Mouse (Mus musculus) lung, adult 2 months (tissue): ENCODE data around the gene Wipf1. TPM values are rescaled to one million over a fixed set of nuclear protein-coding genes. Genes with fewer than 3 reads are reported as not detected.

Experiments
- DNase-seq: peaks from one replicate; pipeline ENCODE4 v3.0.0; 2022
- H3K4me1 ChIP-seq: fragments of 200-500 bp; 2 replicates; pipeline ENCODE4 v1.6.1; 2011; ENCODE audit warnings: low read length; ENCODE audit not compliant: control insufficient read depth, insufficient read depth
- H3K4me3 ChIP-seq: fragments of 200-500 bp; replicated peaks from 2 replicates; pipeline ENCODE3; 2011; ENCODE audit warnings: low read depth, mild to moderate bottlenecking, control low read depth, low read length; ENCODE audit errors: extremely low read depth
- CTCF ChIP-seq: fragments of 200-500 bp; IDR thresholded peaks from 2 replicates; pipeline ENCODE4 v1.5.1; 2011; ENCODE audit warnings: mild to moderate bottlenecking, low read length, control low read depth; ENCODE audit not compliant: insufficient read depth
- POLR2A ChIP-seq: fragments of 200-500 bp; IDR thresholded peaks from 2 replicates; pipeline ENCODE4 v1.6.1; 2011; ENCODE audit warnings: low read depth, mild to moderate bottlenecking, control low read depth, low read length, borderline replicate concordance; ENCODE audit errors: extremely low read depth
- WGBS: fragments of 180-500 bp; shearing (Covaris S2); methylation state at CpG from one replicate; pipeline ENCODE4 v1.1.7; 2018; 5-methylcytosine and 5-hydroxymethylcytosine counted together
- polyA plus RNA-seq: library from polyadenylated mRNA; depleted of rRNA; stranded (reverse); fragments of >200 nt; gene quantifications from 2 replicates; pipeline ENCODE4 v1.2.3, GENCODE M21; 2012; rRNA removed

Gene Wipf1
- polyA plus RNA-seq, 1 experiment: 23.1 TPM

DNA sequence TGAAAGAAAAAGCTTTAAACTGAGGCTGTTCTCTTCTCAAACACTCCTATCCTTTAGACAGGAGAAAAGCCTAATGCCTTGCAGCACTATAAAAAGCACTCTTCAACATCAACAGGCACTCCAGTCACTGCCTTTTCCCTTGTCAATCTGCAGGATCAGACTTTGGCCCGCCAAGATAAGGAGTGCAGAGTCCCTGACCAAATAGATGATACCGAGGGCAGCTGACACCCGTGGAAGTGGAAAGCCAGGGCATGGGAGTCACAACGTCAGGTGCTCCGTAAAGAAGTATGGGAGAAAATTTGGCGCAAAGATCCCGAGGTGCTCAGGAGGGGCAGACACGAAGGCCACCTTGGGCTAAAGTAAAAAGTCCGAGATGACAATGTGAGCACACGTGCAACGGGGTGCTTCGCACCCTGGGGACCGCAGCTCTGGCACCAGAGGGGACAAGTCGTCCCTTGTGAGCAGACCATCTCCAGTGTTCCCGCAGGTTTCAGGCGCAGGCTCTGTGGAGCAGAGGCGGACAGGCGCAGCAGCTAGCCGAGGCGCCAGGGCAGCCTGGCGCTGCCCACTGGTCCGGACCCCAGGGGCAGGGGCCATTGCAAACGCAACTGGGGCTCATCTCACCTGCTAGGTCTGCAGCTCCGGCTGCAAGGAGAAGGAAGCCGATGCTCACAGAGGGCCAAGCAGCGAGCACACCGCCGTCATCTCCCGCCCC is 143.7 kb downstream of the Wipf1 start:
- DNase-seq: no peak
- 2% methylated on average over 29 of the region's 29 CpGs for WGBS
- Histone ChIP-seq H3K4me3 (peak overlapping the region; percentile 86), H3K4me1 (no peaks in the 10 kb centered on the region; the same call in 1 of the 2 replicates)
- TF ChIP-seq POLR2A (no peak), CTCF (no peak)

DNA sequence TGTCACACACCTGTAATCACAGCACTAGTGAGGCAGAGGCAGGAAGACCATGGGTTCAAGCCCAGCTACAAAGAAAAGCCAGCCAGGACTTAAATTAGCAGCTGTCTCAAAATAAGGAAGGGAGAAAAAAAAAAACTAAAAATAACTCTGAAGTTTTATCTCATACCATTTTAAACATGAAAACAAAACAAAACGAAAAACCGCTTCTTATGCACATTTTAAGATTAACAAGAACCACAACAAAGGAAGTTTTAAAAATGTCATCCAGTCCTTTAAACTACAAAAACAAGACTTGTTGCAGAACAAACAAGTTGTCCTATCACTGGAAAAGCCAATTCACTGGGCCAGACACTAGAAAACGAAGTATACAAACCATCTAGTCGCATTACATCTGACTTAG is 144.4 kb downstream of the Wipf1 start:
- no peak for TF ChIP-seq CTCF
- no peak for TF ChIP-seq POLR2A
- DNase-seq: no peak
- 60% methylated on average over 4 of the region's 4 CpGs for WGBS
- Histone ChIP-seq H3K4me1 (no peaks in the 10 kb centered on the region; the same call in 1 of the 2 replicates), H3K4me3 (no peak overlapping the region)

DNA sequence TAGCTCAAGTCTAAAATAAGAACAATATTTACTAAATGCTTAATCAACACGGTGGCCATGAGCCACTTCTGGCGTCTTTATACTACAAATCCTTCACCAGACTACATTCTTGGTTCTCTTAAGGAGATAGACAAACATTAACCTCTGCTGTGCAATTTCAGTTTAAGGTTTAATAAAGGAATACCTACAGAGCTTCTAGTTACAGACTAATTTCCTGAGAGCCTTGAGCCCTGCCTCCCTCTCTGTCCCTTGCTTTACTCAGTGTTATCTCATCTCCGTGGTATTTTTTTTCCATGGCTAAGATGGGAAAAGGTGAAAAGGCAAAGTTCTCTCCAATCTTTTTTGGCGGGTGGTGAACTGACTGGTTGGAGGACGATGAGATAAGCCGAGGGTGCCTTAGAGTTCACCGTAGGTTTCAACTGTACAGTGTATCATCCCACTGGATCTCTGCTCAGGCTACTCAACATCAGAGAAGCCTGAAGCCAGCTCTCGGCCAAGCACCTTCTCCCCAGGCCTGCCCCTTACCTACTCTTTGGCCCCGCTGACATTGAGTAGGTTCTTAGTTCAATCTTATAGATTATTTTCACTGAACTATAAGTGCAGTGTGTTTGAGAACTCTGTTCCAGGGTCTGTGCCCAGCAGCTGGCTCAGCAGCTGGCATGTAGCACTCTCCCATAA is 149.1 kb downstream of the Wipf1 start:
- DNase-seq: no peak
- H3K4me3 ChIP-seq: no peak overlapping the region
- H3K4me1 ChIP-seq: no peaks in the 10 kb centered on the region; the same call in 1 of the 2 replicates
- WGBS: 54% methylated on average over 9 of the region's 9 CpGs
- TF ChIP-seq CTCF: no peak
- TF ChIP-seq POLR2A: no peak

DNA sequence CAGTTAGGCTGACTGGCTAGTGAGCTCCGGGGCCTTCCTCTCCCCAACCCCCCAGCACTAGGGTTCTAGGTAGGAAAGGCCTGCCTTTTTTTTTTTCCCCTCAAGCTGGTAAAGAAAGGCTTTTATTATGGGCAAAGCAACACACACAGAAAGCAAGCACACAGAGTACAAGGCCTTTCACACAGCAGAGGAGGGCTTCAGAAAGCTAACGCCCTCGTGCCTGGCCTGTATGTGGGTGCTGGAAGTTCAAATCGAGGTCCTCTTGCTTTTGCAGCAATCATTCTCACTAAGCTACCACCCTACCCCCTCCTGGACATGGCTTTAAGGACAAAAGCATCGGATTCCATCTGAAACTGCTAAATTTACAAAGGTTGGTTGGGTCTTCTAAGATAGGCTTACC is 149.9 kb downstream of the Wipf1 start:
- peak; percentile 16 for DNase-seq
- 60% methylated on average over 5 of the region's 5 CpGs for WGBS
- no peak for TF ChIP-seq POLR2A
- Histone ChIP-seq H3K4me3 (no peak overlapping the region), H3K4me1 (no peaks in the 10 kb centered on the region; the same call in 1 of the 2 replicates)

Other genes with a start within 250 kb of the Wipf1 start
- 5.5 and 8.9 TPM in 2 replicates for gene Scrn3, start 217.1 kb downstream of the Wipf1 start, polyA plus RNA-seq
- gene Cir1, start 217.0 kb downstream of the Wipf1 start, polyA plus RNA-seq: 2.1 and 4.3 TPM in 2 replicates
- gene Gpr155, start 143.2 kb downstream of the Wipf1 start, polyA plus RNA-seq: 16.4 and 20.8 TPM in 2 replicates
- gene Chrna1, start 50.6 kb upstream of the Wipf1 start, polyA plus RNA-seq: 0.66 TPM in 1 of 2 replicates, not detected in the other
- 24.4 and 35.6 TPM in 2 replicates for gene Chn1, start 245.6 kb upstream of the Wipf1 start, polyA plus RNA-seq